Mouse (Mus musculus) ES-Bruce4 (cell line): Measurements from ENCODE around the gene Dennd2a.

Source experiments
- CTCF ChIP-seq: IDR thresholded peaks from one replicate; pipeline ENCODE4 v1.8.1; 2011; ENCODE audit warnings: low read depth, low read length
- POLR2A ChIP-seq: IDR thresholded peaks from one replicate; pipeline ENCODE4 v1.8.1; 2011; ENCODE audit warnings: low read length; ENCODE audit not compliant: insufficient read depth

GRCm38 (mm10) chr6:39570426-39570825 lies 12.8 kb upstream of the Dennd2a start:
- no peak for TF ChIP-seq CTCF
- TF ChIP-seq POLR2A, result no peak
